Mouse (Mus musculus) limb, embryonic 14.5 days (tissue): ENCODE measurements at regions not wholly inside any gene's neighbourhood (a gene's known extent, or its start where the extent isn't known, plus 50 kb on each side); places are given as distances from the start of the nearest gene placed in this dataset.

Experiments used
- ATAC-seq: fragments of 200-750 bp; cut with Nextera tagmentation; 2 replicates; pipeline ENCODE4 v1.8.0; 2017; ENCODE audit warnings: low read depth, moderate number of reproducible peaks, moderate TSS enrichment; ENCODE audit not compliant: low FRiP score
- DNase-seq: peaks from one replicate; pipeline ENCODE4 v3.0.0-alpha.2; 2015; ENCODE audit warnings: low spot score
- H3K27ac ChIP-seq: fragments of 300-500 bp; sonication (generic); replicated peaks from 2 replicates; pipeline ENCODE4 v1.5.1; 2014; ENCODE audit warnings: low read depth, mild to moderate bottlenecking, low read length, moderate library complexity, mixed read lengths
- H3K27me3 ChIP-seq: fragments of 300-500 bp; sonication (generic); 2 replicates; pipeline ENCODE4 v1.6.1; 2014; ENCODE audit warnings: low read length, mixed read lengths; ENCODE audit not compliant: control insufficient read depth, insufficient read depth
- H3K36me3 ChIP-seq: fragments of 300-500 bp; sonication (generic); 2 replicates; pipeline ENCODE4 v1.6.1; 2014; ENCODE audit warnings: mild to moderate bottlenecking, low read length, moderate library complexity, mixed read lengths; ENCODE audit not compliant: control insufficient read depth, insufficient read depth
- H3K4me1 ChIP-seq: fragments of 300-500 bp; sonication (generic); 2 replicates; pipeline ENCODE4 v1.6.1; 2014; ENCODE audit warnings: antibody characterized with exemption, low read length, mixed read lengths; ENCODE audit not compliant: control insufficient read depth, insufficient read depth
- H3K4me2 ChIP-seq: fragments of 300-500 bp; sonication (generic); replicated peaks from 2 replicates; pipeline ENCODE4 v1.6.1; 2014; ENCODE audit warnings: low read depth, mild to moderate bottlenecking, low read length, moderate library complexity; ENCODE audit not compliant: severe bottlenecking
- H3K4me3 ChIP-seq: fragments of 300-500 bp; sonication (generic); replicated peaks from 2 replicates; pipeline ENCODE4 v1.5.1; 2014; ENCODE audit warnings: low read length
- H3K9ac ChIP-seq: fragments of 300-500 bp; sonication (generic); 2 replicates; pipeline ENCODE4 v1.6.1; 2014; ENCODE audit warnings: mild to moderate bottlenecking, low read depth, low read length, moderate library complexity; ENCODE audit not compliant: severe bottlenecking
- H3K9me3 ChIP-seq: fragments of 300-500 bp; sonication (generic); 2 replicates; pipeline ENCODE4 v1.6.1; 2016; ENCODE audit warnings: low read length; ENCODE audit not compliant: control insufficient read depth
- POLR2A ChIP-seq: fragments of 200-500 bp; IDR thresholded peaks from 2 replicates; pipeline ENCODE4 v1.8.0; 2012; ENCODE audit warnings: inconsistent platforms, mild to moderate bottlenecking, moderate library complexity, borderline replicate concordance; ENCODE audit not compliant: insufficient read depth, insufficient read length; ENCODE audit errors: extremely low read depth
- whole genome bisulfite sequencing: fragments of 180-500 bp; shearing (Covaris S2); extraction: QIAGEN DNeasy Blood & Tissue Kit; methylation state at CpG from one replicate; pipeline ENCODE4 v1.1.7; 2014; 5-methylcytosine and 5-hydroxymethylcytosine counted together

- ATAC-seq (no peak), DNase-seq (no peak)
- 92% methylated on average over 7 of the region's 7 CpGs for WGBS
- H3K9ac ChIP-seq = no peak overlapping the region
- no peak for TF ChIP-seq POLR2A
- H3K4me1 ChIP-seq = no peaks in the 10 kb centered on the region
- no peak overlapping the region for H3K4me2 ChIP-seq
- H3K4me3 ChIP-seq = no peak overlapping the region
- no peak overlapping the region for H3K27ac ChIP-seq
- H3K36me3 ChIP-seq = no peaks in the 10 kb centered on the region
- no peaks in the 10 kb centered on the region for H3K9me3 ChIP-seq
- no peaks in the 10 kb centered on the region for H3K27me3 ChIP-seq
These were observed 106.6 kb upstream of the G2e3 start for GRCm38 (mm10) chr12:51241131-51241781.

- ATAC-seq (no peak), DNase-seq (no peak)
- Histone ChIP-seq H3K4me1 (no peaks in the 10 kb centered on the region), H3K9me3 (no peaks in the 10 kb centered on the region), H3K9ac (no peak overlapping the region), H3K36me3 (no peaks in the 10 kb centered on the region), H3K27ac (no peak overlapping the region), H3K27me3 (no peaks in the 10 kb centered on the region), H3K4me3 (no peak overlapping the region), H3K4me2 (no peak overlapping the region)
- no peak for TF ChIP-seq POLR2A
- 47% methylated on average over 2 of the region's 2 CpGs for WGBS
These were observed 136.2 kb upstream of the G2e3 start for GRCm38 (mm10) chr12:51211691-51212090.

- TF ChIP-seq POLR2A = no peak
- Histone ChIP-seq H3K4me2 (no peak overlapping the region), H3K36me3 (no peaks in the 10 kb centered on the region), H3K27ac (no peak overlapping the region), H3K27me3 (no peaks in the 10 kb centered on the region), H3K4me3 (no peak overlapping the region), H3K4me1 (0 out of 2 replicates have a peak, but pooled peaks cover 2% of the 10 kb centered on the region), H3K9me3 (no peaks in the 10 kb centered on the region), H3K9ac (no peak overlapping the region)
- ATAC-seq (no peak), DNase-seq (no peak)
- WGBS = 70% methylated on average over 5 of the region's 5 CpGs
These were observed 151.6 kb upstream of the G2e3 start for GRCm38 (mm10) chr12:51196289-51196688.

DNA sequence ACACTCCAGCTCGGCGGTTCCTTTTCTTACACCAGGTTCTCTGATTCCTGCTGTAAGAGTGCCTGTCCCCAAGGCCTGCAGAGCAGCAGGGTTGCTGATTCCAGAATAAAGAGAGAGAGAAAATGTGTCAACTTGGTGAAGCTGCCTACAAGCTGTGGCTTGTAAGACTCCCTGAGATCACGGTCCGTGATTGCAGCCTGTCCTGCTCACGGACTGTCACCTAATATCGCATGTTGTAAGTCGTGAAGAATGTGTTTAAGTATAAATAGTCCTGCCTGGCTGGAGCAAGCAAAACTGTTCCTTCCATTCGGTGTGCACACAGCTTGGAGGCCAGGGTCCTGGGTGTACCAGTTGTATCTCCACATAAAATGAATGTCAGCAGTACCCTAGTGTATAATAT lies 152.7 kb upstream of the G2e3 start:
- WGBS = 62% methylated on average over 8 of the region's 8 CpGs
- Histone ChIP-seq H3K9me3 (no peaks in the 10 kb centered on the region), H3K27ac (no peak overlapping the region), H3K27me3 (no peaks in the 10 kb centered on the region), H3K4me2 (no peak overlapping the region), H3K9ac (no peak overlapping the region), H3K4me3 (no peak overlapping the region), H3K4me1 (0 out of 2 replicates have a peak, but pooled peaks cover 2% of the 10 kb centered on the region), H3K36me3 (no peaks in the 10 kb centered on the region)
- no peak for ATAC-seq
- no peak for DNase-seq
- TF ChIP-seq POLR2A = no peak

- no peak overlapping the region for H3K9ac ChIP-seq
- ATAC-seq = no peak
- no peaks in the 10 kb centered on the region for H3K36me3 ChIP-seq
- WGBS = 29% methylated on average over 1 of the region's 1 CpGs
- no peak overlapping the region for H3K4me3 ChIP-seq
- TF ChIP-seq POLR2A = no peak
- H3K4me2 ChIP-seq = no peak overlapping the region
- no peak for DNase-seq
- 0 out of 2 replicates have a peak, but pooled peaks cover under 1% of the 10 kb centered on the region for H3K4me1 ChIP-seq
- no peak overlapping the region for H3K27ac ChIP-seq
- no peaks in the 10 kb centered on the region for H3K27me3 ChIP-seq
- no peaks in the 10 kb centered on the region for H3K9me3 ChIP-seq
These were observed 157.1 kb upstream of the G2e3 start for GRCm38 (mm10) chr12:51190754-51191153.

DNA sequence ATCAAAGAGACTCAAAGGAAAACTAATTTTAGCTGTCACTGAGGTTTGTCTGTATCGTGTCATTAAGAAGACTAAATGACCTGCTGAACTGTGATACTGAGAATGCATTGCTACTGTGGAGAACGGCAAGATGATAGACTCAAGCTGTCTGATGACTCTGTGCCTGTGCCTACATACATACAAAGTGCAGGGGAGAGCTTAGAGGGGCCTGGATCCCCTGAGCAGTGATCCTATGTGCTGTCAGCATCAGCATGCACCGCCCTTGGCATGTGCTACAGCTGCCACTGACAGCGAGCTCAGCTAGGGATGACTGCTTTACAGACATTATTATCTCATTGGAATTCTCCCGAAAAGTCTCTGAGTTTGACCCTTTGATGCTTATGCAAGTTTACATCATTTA lies 157.7 kb upstream of the G2e3 start:
- no peak for ATAC-seq
- TF ChIP-seq POLR2A = no peak
- WGBS = 70% methylated on average over 5 of the region's 5 CpGs

More for the DNA sequence above, 157.7 kb upstream of the G2e3 start:
- no peaks in the 10 kb centered on the region for H3K4me1 ChIP-seq
- no peaks in the 10 kb centered on the region for H3K9me3 ChIP-seq
- H3K4me3 ChIP-seq = no peak overlapping the region
- H3K27ac ChIP-seq = no peak overlapping the region
- H3K9ac ChIP-seq = no peak overlapping the region
- H3K36me3 ChIP-seq = no peaks in the 10 kb centered on the region
- H3K27me3 ChIP-seq = no peaks in the 10 kb centered on the region
- H3K4me2 ChIP-seq = no peak overlapping the region
- DNase-seq = no peak
